Mouse (Mus musculus) G1E (cell line): ENCODE measurements around the gene Tmtc2. TPM values are rescaled to one million over a fixed set of nuclear protein-coding genes. Genes with fewer than 3 reads are reported as not detected.

Experiments used
- ATAC-seq: 2 replicates; pipeline ENCODE4 v1.8.0; 2016; ENCODE audit warnings: mild to moderate bottlenecking; ENCODE audit not compliant: insufficient number of reproducible peaks, poor library complexity, low FRiP score, severe bottlenecking; ENCODE audit errors: extremely low read depth
- DNase-seq: peaks from one replicate; pipeline ENCODE4 v3.0.0; 2012; ENCODE audit warnings: low spot score
- H3K27me3 ChIP-seq: 2 replicates; pipeline ENCODE4 v1.6.1; 2012; ENCODE audit warnings: mild to moderate bottlenecking, low read length, inconsistent platforms; ENCODE audit not compliant: insufficient read depth
- H3K36me3 ChIP-seq: replicated peaks from 2 replicates; pipeline ENCODE3; 2012; ENCODE audit warnings: mild to moderate bottlenecking, inconsistent platforms
- H3K4me1 ChIP-seq: 2 replicates; pipeline ENCODE4 v1.6.1; 2012; ENCODE audit warnings: low read depth, low read length, inconsistent platforms, mixed read lengths; ENCODE audit not compliant: insufficient read depth
- H3K4me3 ChIP-seq: 2 replicates; pipeline ENCODE4 v1.5.1; 2012; ENCODE audit warnings: low read depth, mild to moderate bottlenecking, inconsistent platforms, low read length, moderate library complexity, mixed read lengths
- H3K9me3 ChIP-seq: replicated peaks from 2 replicates; pipeline ENCODE4 v1.6.1; 2012; ENCODE audit warnings: inconsistent platforms
- CTCF ChIP-seq: IDR thresholded peaks from 2 replicates; pipeline ENCODE4 v1.5.1; 2012; ENCODE audit warnings: low read depth, low read length, inconsistent platforms, mixed read lengths
- GATA1 ChIP-seq: IDR thresholded peaks from 2 replicates; pipeline ENCODE4 v1.6.1; 2012; ENCODE audit warnings: borderline replicate concordance, low read length, inconsistent platforms, mixed read lengths
- GATA2 ChIP-seq: IDR thresholded peaks from 2 replicates; pipeline ENCODE4 v1.6.1; 2012; ENCODE audit warnings: low read depth, low read length, inconsistent platforms, borderline replicate concordance
- POLR2AphosphoS5 ChIP-seq: IDR thresholded peaks from 2 replicates; pipeline ENCODE4 v1.6.1; 2012; ENCODE audit warnings: low read depth, low read length, inconsistent platforms; ENCODE audit not compliant: insufficient replicate concordance
- TAL1 ChIP-seq: conservative IDR thresholded peaks from 2 replicates; pipeline ENCODE4 v1.6.1; 2012; ENCODE audit warnings: low read depth, low read length, inconsistent platforms, mixed read lengths
- polyA plus RNA-seq: library from polyadenylated mRNA; stranded (reverse); fragments of >175 nt; gene quantifications from 2 replicates; pipeline ENCODE4 v1.2.3, GENCODE M21; 2012
- total RNA-seq, 2 experiments: library from RNA; stranded (forward) in 1 of 2; stranded (reverse) in 1 of 2; fragments of 200-1000 nt in 1 of 2; fragments of >200 nt in 1 of 2; fragmentation: Nextera tagmentation in 1 of 2; gene quantifications; 2 replicates each; pipeline ENCODE4 v1.2.3; 2014 to 2017

Gene Tmtc2
- total and polyA plus RNA-seq, 3 experiments = 0.86 to 14.4 (median 5.3) TPM

DNA sequence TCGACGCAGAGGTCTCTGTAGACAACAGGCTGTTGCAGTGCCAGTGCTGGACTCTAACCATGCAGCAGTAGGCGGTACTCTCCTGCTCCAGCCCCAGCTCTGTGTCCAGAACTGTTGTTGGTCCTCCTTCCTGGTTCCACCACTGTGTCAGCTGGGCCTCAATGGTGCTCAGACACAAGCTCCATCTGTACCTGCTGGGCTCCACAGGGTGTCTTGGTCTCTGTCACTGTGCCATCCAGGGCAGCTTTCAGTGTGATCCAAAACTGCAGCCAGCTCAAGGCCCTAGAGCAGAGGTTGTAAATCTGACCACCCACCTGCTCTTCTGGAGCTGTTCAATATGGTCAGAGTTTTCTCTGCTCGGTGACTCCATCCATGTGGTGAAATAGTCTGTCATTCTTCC lies 68.2 kb downstream of the Tmtc2 start:
- H3K9me3 ChIP-seq = no peaks in the 10 kb centered on the region
- H3K27me3 ChIP-seq = no peaks in the 10 kb centered on the region
- H3K36me3 ChIP-seq = peaks cover 15% of the 10 kb centered on the region
- peaks cover 58% of the 10 kb centered on the region for H3K4me1 ChIP-seq
- no peak for ATAC-seq
- H3K4me3 ChIP-seq = no peak overlapping the region
- TF ChIP-seq GATA1 (no peak), POLR2AphosphoS5 (no peak), CTCF (no peak), TAL1 (no peak), GATA2 (no peak)
- DNase-seq = no peak

DNA sequence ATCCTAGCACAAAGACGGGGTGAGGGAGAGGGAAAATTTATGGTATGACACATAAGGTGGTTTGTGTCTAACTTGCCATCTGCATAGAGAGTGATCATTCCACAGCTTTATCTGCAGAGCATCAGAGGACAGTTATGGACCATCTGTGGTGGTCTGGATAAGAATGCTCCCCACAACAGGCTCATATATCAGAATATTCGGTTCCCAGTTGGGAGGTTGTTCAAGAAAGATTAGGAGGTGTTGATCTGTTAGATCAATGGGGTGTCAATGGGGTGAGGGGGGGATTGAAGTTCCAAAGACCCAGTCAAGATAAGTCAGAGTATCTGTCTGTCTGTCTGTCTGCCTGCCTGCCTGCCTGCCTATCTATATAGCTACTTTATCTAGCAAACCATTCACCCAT lies 69.8 kb downstream of the Tmtc2 start:
- H3K27me3 ChIP-seq = no peaks in the 10 kb centered on the region
- peaks cover 71% of the 10 kb centered on the region for H3K4me1 ChIP-seq
- peaks cover 15% of the 10 kb centered on the region for H3K36me3 ChIP-seq
- peak; percentile 18 for DNase-seq
- peak; percentile 65 for ATAC-seq
- H3K9me3 ChIP-seq = no peaks in the 10 kb centered on the region
- no peak overlapping the region for H3K4me3 ChIP-seq
- TF ChIP-seq POLR2AphosphoS5 (no peak), GATA1 (no peak), TAL1 (peak; percentile 91)

DNA sequence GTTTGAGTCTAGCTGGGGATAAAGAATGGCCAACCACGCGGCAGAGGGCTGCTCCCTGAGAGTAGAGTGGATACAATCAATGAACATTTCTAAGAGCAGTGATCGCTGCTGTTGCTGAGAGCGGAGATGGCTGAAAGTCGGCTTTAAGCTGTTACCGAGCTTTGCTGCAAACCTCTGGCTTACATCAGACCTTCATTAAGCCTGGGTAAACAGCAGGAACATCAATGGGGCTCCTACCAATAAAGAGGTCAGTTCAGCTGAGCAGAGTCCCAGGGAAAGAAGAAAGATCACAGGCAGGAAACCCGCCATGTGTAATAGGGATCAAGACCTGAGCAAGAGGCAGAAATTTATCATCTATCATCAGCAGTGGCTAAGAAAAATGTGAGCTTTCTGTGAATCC lies 72.5 kb downstream of the Tmtc2 start:
- Histone ChIP-seq H3K4me3 (no peak overlapping the region), H3K4me1 (peaks cover 51% of the 10 kb centered on the region), H3K36me3 (peaks cover 12% of the 10 kb centered on the region), H3K9me3 (no peaks in the 10 kb centered on the region), H3K27me3 (no peaks in the 10 kb centered on the region)
- ATAC-seq = no peak
- DNase-seq = no peak
- TF ChIP-seq POLR2AphosphoS5 = no peak
- no peak for TF ChIP-seq GATA2
- no peak for TF ChIP-seq GATA1
- TF ChIP-seq CTCF = no peak
- TF ChIP-seq TAL1 = no peak

DNA sequence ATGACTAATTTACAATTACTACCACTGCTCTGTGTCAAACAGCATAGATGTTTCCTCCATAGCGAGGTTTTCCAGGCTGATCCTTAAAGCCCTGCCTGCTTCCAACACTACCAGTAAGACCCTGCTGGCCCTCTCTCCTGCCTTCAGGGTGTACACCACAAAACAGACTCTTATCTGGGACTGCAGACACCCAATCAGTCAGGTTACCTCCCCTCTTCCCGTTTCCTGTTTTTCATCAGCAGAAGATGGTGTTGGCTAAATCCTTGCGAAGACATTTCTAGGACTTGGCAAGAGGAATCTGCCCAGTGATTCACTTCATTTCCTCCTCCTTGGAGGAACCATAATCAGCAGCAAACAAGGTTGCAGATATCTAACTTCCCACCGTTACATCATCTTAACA lies 73.8 kb downstream of the Tmtc2 start:
- Histone ChIP-seq H3K4me1 (peaks cover 39% of the 10 kb centered on the region), H3K27me3 (no peaks in the 10 kb centered on the region), H3K9me3 (no peaks in the 10 kb centered on the region), H3K36me3 (peaks cover 2% of the 10 kb centered on the region), H3K4me3 (no peak overlapping the region; the same call in 1 of the 2 replicates)
- TF ChIP-seq TAL1 (peak; percentile 77), CTCF (no peak)
- ATAC-seq (peak; percentile 77), DNase-seq (peak; percentile 61)

DNA sequence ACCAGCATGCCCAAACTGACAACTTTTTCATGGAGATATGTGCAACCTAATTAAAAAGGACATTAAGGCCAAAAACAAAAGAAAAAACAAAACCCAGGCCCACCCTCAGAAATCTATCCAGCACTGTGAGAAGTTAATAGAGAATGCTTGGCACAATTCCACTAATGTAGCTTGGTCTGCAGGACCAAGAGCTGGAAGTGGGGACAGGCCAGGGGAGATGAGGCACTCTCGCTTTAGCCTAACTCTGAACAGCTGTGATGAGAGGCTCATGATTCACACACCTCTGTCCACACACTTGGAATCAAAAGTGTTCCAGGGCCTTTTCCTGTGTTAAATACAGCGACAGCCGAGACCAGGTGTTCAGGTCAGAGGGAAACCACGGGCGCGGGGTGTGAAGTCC lies 79.0 kb downstream of the Tmtc2 start:
- H3K4me3 ChIP-seq = no peak overlapping the region
- ATAC-seq = no peak
- peaks cover 13% of the 10 kb centered on the region for H3K4me1 ChIP-seq
- H3K27me3 ChIP-seq = no peaks in the 10 kb centered on the region
- H3K9me3 ChIP-seq = no peaks in the 10 kb centered on the region
- TF ChIP-seq CTCF (no peak), GATA1 (no peak), POLR2AphosphoS5 (no peak), TAL1 (no peak), GATA2 (no peak)
- peaks cover 4% of the 10 kb centered on the region for H3K36me3 ChIP-seq
- no peak for DNase-seq

DNA sequence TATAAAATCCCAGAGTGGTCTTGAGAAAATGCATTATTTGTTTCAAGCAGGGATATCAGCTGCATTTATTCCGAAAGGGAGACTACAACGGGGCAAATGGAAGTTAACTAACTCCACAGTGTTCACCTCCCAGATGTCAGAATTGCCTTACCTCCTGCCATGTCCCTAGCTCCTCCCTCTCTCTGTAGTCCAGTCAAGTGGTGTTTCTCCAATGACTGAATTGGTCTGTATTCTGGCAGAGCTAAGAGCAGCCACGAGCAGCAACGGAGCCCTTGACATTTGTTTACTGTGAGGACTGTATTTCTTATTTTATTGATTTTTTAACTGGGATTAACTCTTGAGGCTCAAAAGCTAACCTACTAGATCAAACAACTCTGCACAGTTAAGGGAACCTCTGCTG lies 81.8 kb downstream of the Tmtc2 start:
- no peak for DNase-seq
- Histone ChIP-seq H3K4me3 (no peak overlapping the region), H3K4me1 (peaks cover 2% of the 10 kb centered on the region; the same call in 1 of the 2 replicates), H3K36me3 (peaks cover 2% of the 10 kb centered on the region), H3K27me3 (no peaks in the 10 kb centered on the region), H3K9me3 (no peaks in the 10 kb centered on the region)
- no peak for ATAC-seq
- TF ChIP-seq GATA1 (no peak), TAL1 (no peak), GATA2 (no peak), CTCF (no peak), POLR2AphosphoS5 (no peak)

DNA sequence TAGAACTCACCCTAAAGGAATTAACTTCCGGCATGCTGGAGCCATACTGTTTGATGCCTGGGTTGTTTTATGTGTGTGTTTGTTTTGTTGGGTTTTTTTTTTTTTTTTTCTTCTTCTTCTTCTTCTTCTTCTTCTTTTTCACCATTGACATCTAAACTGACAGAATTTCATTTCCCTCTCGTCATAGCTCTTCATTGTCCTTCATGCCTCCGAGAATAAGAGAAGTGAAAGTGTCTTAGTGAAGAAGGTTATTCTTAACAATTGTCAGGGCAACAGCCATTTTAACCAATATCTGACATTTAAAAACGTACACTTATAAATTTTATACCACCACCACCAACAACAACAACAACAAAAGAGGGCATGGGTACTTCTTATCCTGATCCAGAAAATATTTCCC lies 83.5 kb downstream of the Tmtc2 start:
- peaks cover 2% of the 10 kb centered on the region; the same call in 1 of the 2 replicates for H3K4me1 ChIP-seq
- peaks cover 2% of the 10 kb centered on the region for H3K36me3 ChIP-seq
- ATAC-seq = no peak
- no peaks in the 10 kb centered on the region for H3K27me3 ChIP-seq
- no peak overlapping the region for H3K4me3 ChIP-seq
- H3K9me3 ChIP-seq = no peaks in the 10 kb centered on the region
- DNase-seq = no peak
- no peak for TF ChIP-seq CTCF
- TF ChIP-seq GATA2 = no peak
- no peak for TF ChIP-seq TAL1
- TF ChIP-seq POLR2AphosphoS5 = no peak
- no peak for TF ChIP-seq GATA1
